Mouse (Mus musculus): ENCODE measurements around the gene Ctr9. TPM values are rescaled to one million over a fixed set of nuclear protein-coding genes. Genes with fewer than 3 reads are reported as not detected.

Ctr9 gene
- polyA plus RNA-seq (2017; shearing (Covaris generic)): 62.0 TPM

GRCm38 (mm10) chr7:111028281-111029045 is at the start of gene Ctr9:
TSS of gene Ctr9 (plus strand) at chr7:111028951.

GRCm38 (mm10) chr7:110982053-110982705 is 46.6 kb upstream of the Ctr9 start, which contains the start of gene Mrvi1:
TSS of gene Mrvi1 (minus strand) at chr7:110982461.

GRCm38 (mm10) chr7:111082822-111083732 is 54.3 kb downstream of the Ctr9 start, which contains the start of gene Eif4g2:
TSS of gene Eif4g2 (minus strand) at chr7:111083030.

Other genes starting within 250 kb of the Ctr9 start
- gene Rnf141, start 184.5 kb upstream of the Ctr9 start, polyA plus RNA-seq (2017; shearing (Covaris generic)): 13.7 TPM
- gene Lyve1, start 165.7 kb upstream of the Ctr9 start, polyA plus RNA-seq (2017; shearing (Covaris generic)): 0.06 TPM
- 1.3 TPM for gene Mrvi1, start 46.5 kb upstream of the Ctr9 start, polyA plus RNA-seq (2017; shearing (Covaris generic))
- 872 TPM for gene Eif4g2, start 54.1 kb downstream of the Ctr9 start, polyA plus RNA-seq (2017; shearing (Covaris generic))

Measured in CD4-positive, CD25-positive, alpha-beta regulatory T cell (primary cell).